Mouse (Mus musculus) heart, adult 2 months (tissue): ENCODE results near the gene Zap70. TPM values are rescaled to one million over a fixed set of nuclear protein-coding genes. Genes with fewer than 3 reads are reported as not detected.

Experiments
- DNase-seq, 2 experiments: peaks; one replicate each; pipeline ENCODE4 v3.0.0; 2021
- H3K27ac ChIP-seq: fragments of 200-600 bp; 2 replicates; pipeline ENCODE4 v1.8.1; 2022
- H3K27me3 ChIP-seq: fragments of 200-500 bp; 2 replicates; pipeline ENCODE4 v1.6.1; 2012; ENCODE audit warnings: mild to moderate bottlenecking, low read length, inconsistent platforms, mixed read lengths; ENCODE audit not compliant: control insufficient read depth, insufficient read depth
- H3K36me3 ChIP-seq: fragments of 200-500 bp; 2 replicates; pipeline ENCODE4 v1.6.1; 2012; ENCODE audit warnings: low read length, inconsistent platforms; ENCODE audit not compliant: control insufficient read depth, insufficient read depth
- H3K4me1 ChIP-seq: fragments of 200-500 bp; 2 replicates; pipeline ENCODE4 v1.6.1; 2011; ENCODE audit warnings: low read length; ENCODE audit not compliant: control insufficient read depth, insufficient read depth
- H3K4me3 ChIP-seq: fragments of 200-600 bp; 2 replicates; pipeline ENCODE4 v1.8.1; 2022
- H3K79me2 ChIP-seq: fragments of 200-500 bp; replicated peaks from 2 replicates; pipeline ENCODE4 v1.6.1; 2012; ENCODE audit warnings: mild to moderate bottlenecking, inconsistent platforms, low read length, moderate library complexity, mixed read lengths; ENCODE audit not compliant: control insufficient read depth, insufficient read depth
- H3K9ac ChIP-seq: fragments of 200-500 bp; 2 replicates; pipeline ENCODE4 v1.6.1; 2012; ENCODE audit warnings: low read depth, mild to moderate bottlenecking, control low read depth, inconsistent platforms, low read length, mixed read lengths
- CTCF ChIP-seq: fragments of 200-600 bp; IDR thresholded peaks from 2 replicates; pipeline ENCODE4 v1.8.1; 2022; ENCODE audit warnings: antibody characterized with exemption, mild to moderate bottlenecking, moderate library complexity
- EP300 ChIP-seq: fragments of 200-500 bp; IDR thresholded peaks from 2 replicates; pipeline ENCODE4 v1.6.1; 2011; ENCODE audit warnings: low read depth, low read length, control low read depth; ENCODE audit not compliant: insufficient read depth
- POLR2A ChIP-seq: fragments of 200-500 bp; IDR thresholded peaks from 2 replicates; pipeline ENCODE4 v1.6.1; 2011; ENCODE audit warnings: mild to moderate bottlenecking, low read depth, low read length, control low read depth; ENCODE audit not compliant: insufficient read depth
- whole genome bisulfite sequencing: fragments of 180-500 bp; shearing (Covaris S2); methylation state at CpG from one replicate; pipeline ENCODE4 v1.1.7; 2018; 5-methylcytosine and 5-hydroxymethylcytosine counted together
- intact Hi-C: fragments of 180-260 bp; cut with DNase I; formaldehyde crosslinking; loops from one replicate; pipeline ENCODE4 v1.15.1; 2025
- polyA plus RNA-seq: library from polyadenylated mRNA; depleted of rRNA; stranded (reverse); fragments of >200 nt; gene quantifications from 2 replicates; pipeline ENCODE4 v1.2.3, GENCODE M21; 2012; rRNA removed
- total RNA-seq, 2 experiments: library from RNA; stranded (reverse); gene quantifications; 2 replicates each; pipeline ENCODE4 v1.2.3; 2021

The Zap70 gene
- total and polyA plus RNA-seq, 3 experiments = 0.32 to 0.47 (median 0.34) TPM

DNA sequence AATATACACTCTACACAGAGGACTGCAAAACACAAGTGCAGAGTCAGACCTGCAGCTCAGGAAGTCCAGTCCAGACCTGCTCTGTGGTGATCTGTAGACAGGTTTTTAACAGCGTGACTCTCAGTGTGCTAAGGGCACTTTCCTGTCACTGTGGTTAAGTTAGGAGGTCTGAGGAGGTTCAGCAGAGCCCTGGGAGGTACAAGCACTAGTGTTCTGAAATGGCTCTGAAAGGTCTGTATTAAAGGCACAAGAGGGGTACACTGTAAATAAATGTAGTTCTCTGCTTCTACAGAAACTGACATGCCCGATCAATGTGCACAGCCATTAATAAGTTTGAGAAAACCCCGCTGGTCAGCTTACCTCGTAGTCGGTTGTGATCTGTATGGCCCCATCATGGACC lies 62.8 kb downstream of the Zap70 start:
- no peaks in the 10 kb centered on the region for H3K79me2 ChIP-seq
- intact Hi-C loops = loop anchor here (5.0 kb wide), 2 partner anchors 113 to 203 kb away; partner anchors contain the start of gene Vwa3b
- H3K9ac ChIP-seq = no peak overlapping the region
- DNase-seq = no peak
- TF ChIP-seq POLR2A (no peak), CTCF (no peak), EP300 (no peak)
- WGBS = 95% methylated on average over 5 of the region's 5 CpGs
- no peaks in the 10 kb centered on the region for H3K27me3 ChIP-seq
- no peak overlapping the region for H3K4me3 ChIP-seq
- no peaks in the 10 kb centered on the region for H3K4me1 ChIP-seq
- H3K36me3 ChIP-seq = no peaks in the 10 kb centered on the region; the same call in 1 of the 2 replicates
- no peak overlapping the region for H3K27ac ChIP-seq

DNA sequence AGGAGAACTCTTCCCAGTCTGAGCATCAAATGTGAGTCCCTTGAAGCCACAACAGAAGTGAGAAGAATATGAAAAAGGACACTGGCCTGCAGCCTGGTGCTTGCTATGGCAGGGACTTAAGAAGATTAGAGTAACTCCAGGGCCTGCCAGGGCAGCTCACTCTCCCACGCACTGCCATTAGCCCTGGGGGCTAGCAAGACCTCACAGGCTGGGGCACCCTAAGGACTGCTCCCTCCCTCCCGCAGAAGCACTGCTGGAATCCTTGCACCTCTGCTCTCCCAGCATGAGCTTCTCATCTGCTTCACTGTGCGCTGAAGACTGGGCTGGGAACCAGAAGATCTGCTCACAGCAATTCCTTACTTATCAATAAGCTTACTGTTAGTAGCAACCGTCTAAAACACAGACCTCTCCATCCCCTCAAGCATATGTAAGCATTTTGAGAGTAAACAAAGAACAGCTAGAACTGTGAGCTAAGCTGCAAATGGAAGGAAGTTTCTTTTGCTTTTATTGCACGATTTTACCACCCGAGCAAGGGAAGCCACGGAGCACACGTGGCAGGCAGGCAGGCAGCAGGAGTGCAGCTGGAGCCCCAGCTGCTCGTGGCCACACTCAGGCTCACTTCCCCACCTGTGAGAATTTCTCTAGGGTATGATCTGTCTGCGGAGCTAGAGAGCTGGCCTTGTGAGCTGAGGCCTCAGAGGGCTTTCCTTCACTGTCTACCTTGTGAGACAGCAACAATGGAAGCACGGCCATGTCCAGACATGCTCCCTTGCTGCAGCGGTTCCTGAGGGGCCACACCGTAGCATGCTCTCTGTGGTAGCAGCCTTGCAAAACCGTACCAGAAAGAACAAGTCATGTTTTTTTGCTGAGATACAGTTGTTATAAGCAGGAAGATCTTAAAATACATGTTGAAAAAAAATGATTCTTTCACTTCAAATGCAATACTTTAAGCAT lies 69.6 kb downstream of the Zap70 start:
- Histone ChIP-seq H3K27me3 (no peaks in the 10 kb centered on the region), H3K27ac (no peak overlapping the region), H3K79me2 (no peaks in the 10 kb centered on the region), H3K9ac (no peak overlapping the region), H3K36me3 (no peaks in the 10 kb centered on the region), H3K4me3 (no peak overlapping the region), H3K4me1 (no peaks in the 10 kb centered on the region)
- intact Hi-C loops = no loop called here
- WGBS = 65% methylated on average over 14 of the region's 14 CpGs
- no peak for DNase-seq
- no peak for TF ChIP-seq CTCF
- no peak for TF ChIP-seq POLR2A
- TF ChIP-seq EP300 = no peak

Other genes with a start within 250 kb of the Zap70 start
- gene Cnnm3, start 249.9 kb upstream of the Zap70 start, total RNA-seq = 10 to 100 TPM; 11.1 to 15.1 TPM
- gene Cnnm3, start 249.9 kb upstream of the Zap70 start, polyA plus RNA-seq = 14.1 and 15.6 TPM in 2 replicates
- 100 to 1,000 TPM; 310 to 338 TPM for gene Ankrd23, start 224.9 kb upstream of the Zap70 start, total RNA-seq
- 397 and 412 TPM in 2 replicates for gene Ankrd23, start 224.9 kb upstream of the Zap70 start, polyA plus RNA-seq
- 100 to 1,000 TPM; 148 to 172 TPM for gene Gm42417, start 222.4 kb upstream of the Zap70 start, total RNA-seq
- gene Gm42417, start 222.4 kb upstream of the Zap70 start, polyA plus RNA-seq = 0.09 TPM in 1 of 2 replicates, not detected in the other
- gene Ankrd39, start 214.4 kb upstream of the Zap70 start, total RNA-seq = 1 to 10 TPM; 6.2 to 6.3 TPM
- 11.1 TPM in 2 replicates for gene Ankrd39, start 214.4 kb upstream of the Zap70 start, polyA plus RNA-seq
- 10 to 100 TPM; 10.6 to 11.1 TPM for gene Sema4c, start 203.4 kb upstream of the Zap70 start, total RNA-seq
- 12.7 and 15.2 TPM in 2 replicates for gene Sema4c, start 203.4 kb upstream of the Zap70 start, polyA plus RNA-seq
- gene Fam178b, start 78.6 kb upstream of the Zap70 start, total RNA-seq = under 1 TPM in 1 of 2 experiments, not detected in 1; 0.39 TPM
- gene Fam178b, start 78.6 kb upstream of the Zap70 start, polyA plus RNA-seq = 0.80 and 1.5 TPM in 2 replicates
- gene Cox5b, start 70.3 kb upstream of the Zap70 start, total RNA-seq = 1,000 to 10,000 TPM; 2,054 to 2,380 TPM
- gene Cox5b, start 70.3 kb upstream of the Zap70 start, polyA plus RNA-seq = 1,765 and 1,963 TPM in 2 replicates
- gene 4933424G06Rik, start 51.6 kb upstream of the Zap70 start, total RNA-seq = not detected
- gene 4933424G06Rik, start 51.6 kb upstream of the Zap70 start, polyA plus RNA-seq = not detected in 2 replicates
- 10 to 100 TPM; 89.8 to 98.1 TPM for gene Actr1b, start 47.4 kb upstream of the Zap70 start, total RNA-seq
- 94.8 and 122 TPM in 2 replicates for gene Actr1b, start 47.4 kb upstream of the Zap70 start, polyA plus RNA-seq
- 10 to 100 TPM; 28.1 to 30.0 TPM for gene Tmem131, start 181.9 kb downstream of the Zap70 start, total RNA-seq
- gene Tmem131, start 181.9 kb downstream of the Zap70 start, polyA plus RNA-seq = 13.0 and 17.0 TPM in 2 replicates